Comparison of ENCODE assay signal across 28 mouse cellular contexts in genomic region chr7:139551519-139551918, GRCm38 (mm10). TPM values are rescaled to one million over a fixed set of nuclear protein-coding genes. Genes with fewer than 3 reads are reported as not detected.
A peak's percentile ranks its signal among the peaks of the same experiment; 100 is the strongest.
DNase-seq lines count a peak whose midpoint lies in the region; ATAC-seq and TF ChIP-seq lines count a peak whose summit lies in the region.
"Had no signal": no experiment of that assay in that cellular context is flagged by ENCODE, and none has a peak within 500 bp of the region (broad histone marks: within the 10 kb centered on the region; RNA-seq: fewer than 3 reads in every experiment).

No protein-coding gene starts in this region.

- peaks cover 97% of the 10 kb centered on the region for H3K27me3 ChIP-seq in hindbrain, embryonic 10.5 days (ENCODE audit: insufficient read depth, poor library complexity, severe bottlenecking)
- H3K27me3 ChIP-seq in hindbrain, embryonic 12.5 days: peaks cover 85% of the 10 kb centered on the region
- H3K27me3 ChIP-seq in kidney, adult 2 months (replicated peaks; ENCODE audit: control insufficient read depth, insufficient read depth, low read length): no peaks in the 10 kb centered on the region
- peaks cover 74% of the 10 kb centered on the region for H3K27me3 ChIP-seq in midbrain, embryonic 11.5 days (ENCODE audit: control insufficient read depth, insufficient read depth, low read length)
- H3K27me3 ChIP-seq in midbrain, embryonic 15.5 days (replicated peaks): peaks cover 66% of the 10 kb centered on the region
- H3K27me3 ChIP-seq: embryonic facial prominence, embryonic 13.5 days; heart, embryonic 12.5 days; heart, embryonic 15.5 days had no signal

- no peaks in the 10 kb centered on the region for H3K9me3 ChIP-seq in hindbrain, embryonic 10.5 days
- no peaks in the 10 kb centered on the region for H3K9me3 ChIP-seq in hindbrain, embryonic 12.5 days (replicated peaks)
- H3K9me3 ChIP-seq in midbrain, embryonic 11.5 days (ENCODE audit: control insufficient read depth, low read length): no peaks in the 10 kb centered on the region
- H3K9me3 ChIP-seq in midbrain, embryonic 15.5 days: no peaks in the 10 kb centered on the region
- H3K9me3 ChIP-seq: embryonic facial prominence, embryonic 10.5 days; embryonic facial prominence, embryonic 13.5 days; forebrain, embryonic 12.5 days; forebrain, embryonic 15.5 days; heart, embryonic 12.5 days; heart, embryonic 15.5 days; hindbrain, embryonic 13.5 days had no signal

- H3K4me1 ChIP-seq in hindbrain, embryonic 10.5 days (replicated peaks): peaks cover 51% of the 10 kb centered on the region
- H3K4me1 ChIP-seq in hindbrain, embryonic 12.5 days: peaks cover 16% of the 10 kb centered on the region
- no peaks in the 10 kb centered on the region for H3K4me1 ChIP-seq in kidney, adult 2 months (ENCODE audit: control insufficient read depth, insufficient read depth, low read length)
- H3K4me1 ChIP-seq in midbrain, embryonic 11.5 days (ENCODE audit: control insufficient read depth, insufficient read depth, low read length): peaks cover 33% of the 10 kb centered on the region
- H3K4me1 ChIP-seq in midbrain, embryonic 15.5 days: peaks cover 3% of the 10 kb centered on the region
- H3K4me1 ChIP-seq: heart, embryonic 15.5 days had no signal

- 40% methylated on average over 2 of the region's 2 CpGs for WGBS in hindbrain, embryonic 10.5 days
- WGBS in hindbrain, embryonic 12.5 days: 48% methylated on average over 2 of the region's 2 CpGs
- 85% methylated on average over 2 of the region's 2 CpGs for WGBS in kidney, adult 2 months
- 13% methylated on average over 2 of the region's 2 CpGs for WGBS in midbrain, embryonic 11.5 days
- 20% methylated on average over 2 of the region's 2 CpGs for WGBS in midbrain, embryonic 15.5 days

- DNase-seq in hindbrain, embryonic 10.5 days (ENCODE audit: low spot score): peak; percentile 42
- DNase-seq in kidney, adult 2 months: peak; percentile 23
- no peak for DNase-seq in kidney, adult 18-20 months
- peak; percentile 86 for DNase-seq in midbrain, embryonic 11.5 days (ENCODE audit: low spot score, missing footprints)
- DNase-seq: adrenal gland, adult 2 months; adrenal gland, postnatal 14 days; cerebellum, adult 11 months; cerebellum, adult 2 months; cerebellum, adult 9-11 months; cerebellum, postnatal 25 days; gastrocnemius, postnatal 25 days; heart, adult 18-20 months; heart, postnatal 10 days; heart, postnatal 36 days had no signal

- H3K36me3 ChIP-seq in hindbrain, embryonic 10.5 days: no peaks in the 10 kb centered on the region
- H3K36me3 ChIP-seq in hindbrain, embryonic 12.5 days: no peaks in the 10 kb centered on the region
- H3K36me3 ChIP-seq in kidney, adult 2 months (ENCODE audit: control insufficient read depth, insufficient read depth, low read length): no peaks in the 10 kb centered on the region
- no peaks in the 10 kb centered on the region for H3K36me3 ChIP-seq in midbrain, embryonic 11.5 days (ENCODE audit: control insufficient read depth, insufficient read depth, low read length)
- H3K36me3 ChIP-seq in midbrain, embryonic 15.5 days (replicated peaks): no peaks in the 10 kb centered on the region
- H3K36me3 ChIP-seq: embryonic facial prominence, embryonic 10.5 days; embryonic facial prominence, embryonic 13.5 days; forebrain, embryonic 12.5 days; forebrain, embryonic 15.5 days; heart, embryonic 15.5 days; hindbrain, embryonic 13.5 days had no signal

- TF ChIP-seq CTCF in kidney, adult 2 months (conservative IDR thresholded peaks at IDR 0.05; ENCODE audit: insufficient read depth, insufficient read length, low read depth, low read length): no peak

- H3K4me2 ChIP-seq in hindbrain, embryonic 12.5 days (replicated peaks): no peak overlapping the region
- H3K4me2 ChIP-seq in midbrain, embryonic 11.5 days: no peak overlapping the region
- H3K4me2 ChIP-seq in midbrain, embryonic 15.5 days: no peak overlapping the region
- H3K4me2 ChIP-seq: embryonic facial prominence, embryonic 13.5 days; forebrain, embryonic 12.5 days; forebrain, embryonic 15.5 days; heart, embryonic 12.5 days; heart, embryonic 15.5 days; hindbrain, embryonic 13.5 days had no signal

- TF ChIP-seq POLR2A in kidney, adult 2 months (IDR thresholded peaks at IDR 0.05; ENCODE audit: low read depth, low read length): no peak

- no peak overlapping the region for H3K9ac ChIP-seq in hindbrain, embryonic 12.5 days
- H3K9ac ChIP-seq in midbrain, embryonic 11.5 days (ENCODE audit: low read length): no peak overlapping the region
- no peak overlapping the region for H3K9ac ChIP-seq in midbrain, embryonic 15.5 days
- H3K9ac ChIP-seq: embryonic facial prominence, embryonic 13.5 days; forebrain, embryonic 12.5 days; forebrain, embryonic 15.5 days; heart, embryonic 12.5 days; heart, embryonic 15.5 days; hindbrain, embryonic 13.5 days had no signal

- H3K27ac ChIP-seq in hindbrain, embryonic 10.5 days: peak overlapping the region; percentile 54
- H3K27ac ChIP-seq in hindbrain, embryonic 12.5 days: no peak overlapping the region
- H3K27ac ChIP-seq in kidney, adult 2 months (ENCODE audit: insufficient read depth, low read depth, low read length): no peak overlapping the region
- peak overlapping the region; percentile 35; the same call in 1 of the 2 replicates for H3K27ac ChIP-seq in midbrain, embryonic 11.5 days (ENCODE audit: low read depth, low read length)
- no peak overlapping the region for H3K27ac ChIP-seq in midbrain, embryonic 15.5 days
- H3K27ac ChIP-seq: embryonic facial prominence, embryonic 13.5 days; forebrain, embryonic 12.5 days; forebrain, embryonic 15.5 days; heart, embryonic 15.5 days; hindbrain, embryonic 13.5 days; hindbrain, postnatal 0 days had no signal

- no peak overlapping the region for H3K4me3 ChIP-seq in hindbrain, embryonic 10.5 days
- H3K4me3 ChIP-seq in hindbrain, embryonic 12.5 days: no peak overlapping the region
- no peak overlapping the region for H3K4me3 ChIP-seq in kidney, adult 2 months (ENCODE audit: insufficient read depth, low read depth, low read length)
- H3K4me3 ChIP-seq in midbrain, embryonic 11.5 days (ENCODE audit: low read depth, low read length): no peak overlapping the region
- H3K4me3 ChIP-seq in midbrain, embryonic 15.5 days: no peak overlapping the region
- H3K4me3 ChIP-seq: embryonic facial prominence, embryonic 10.5 days; embryonic facial prominence, embryonic 13.5 days; erythroblast, embryonic 14.5 days; forebrain, embryonic 12.5 days; forebrain, embryonic 15.5 days; heart, embryonic 12.5 days; heart, embryonic 15.5 days; hindbrain, embryonic 13.5 days had no signal

- no peak for ATAC-seq in hindbrain, embryonic 12.5 days (ENCODE audit: low FRiP score)
- peak; percentile 81 for ATAC-seq in midbrain, embryonic 11.5 days (ENCODE audit: low FRiP score)
- ATAC-seq in midbrain, embryonic 15.5 days (replicated peaks): no peak
- ATAC-seq: CD4-positive, CD25-positive, alpha-beta regulatory T cell, adult 4 months; forebrain, embryonic 15.5 days; hindbrain, postnatal 0 days; inflammation-experienced regulatory T-cells, adult 6 months had no signal

RNA-seq across cellular contexts. Expression of gene Nkx6-2, which starts 31.1 kb away (rescaled TPM):
- polyA plus RNA-seq in hindbrain, embryonic 10.5 days (2016; fragmentation: Nextera tagmentation; extraction: Ambion mirVana): 35.8 and 36.0 TPM in 2 replicates
- 17.9 and 19.1 TPM in 2 replicates for polyA plus RNA-seq in hindbrain, embryonic 12.5 days (2016; fragmentation: Nextera tagmentation; extraction: Ambion mirVana)
- 0.06 TPM in 1 of 2 replicates, not detected in the other for polyA plus RNA-seq in kidney, adult 2 months (2012; rRNA removed)
- 48.3 and 54.7 TPM in 2 replicates for polyA plus RNA-seq in midbrain, embryonic 11.5 days (2014; fragmentation: Nextera tagmentation; extraction: Ambion mirVana)
- polyA plus RNA-seq in midbrain, embryonic 15.5 days (2015; fragmentation: Nextera tagmentation; extraction: Ambion mirVana): 3.9 and 7.2 TPM in 2 replicates
- polyA plus RNA-seq: CD4-positive, CD25-positive, alpha-beta regulatory T cell, adult 4 months; embryonic facial prominence, embryonic 13.5 days; erythroblast, embryonic 14.5 days; gonadal fat pad, adult 2 months; heart, embryonic 12.5 days; inflammation-experienced regulatory T-cells, adult 6 months had no signal

Comparison
In these comparisons a context has a peak if more than half of its experiments do, and no peak if none do; other contexts are left out.
1. H3K27ac ChIP-seq: peak in hindbrain, embryonic 10.5 days (single experiment) and midbrain, embryonic 11.5 days (single experiment); none in hindbrain, embryonic 12.5 days (single experiment), kidney, adult 2 months (single experiment) and midbrain, embryonic 15.5 days (single experiment).